Mouse (Mus musculus) kidney, embryonic 16.5 days (tissue): ENCODE measurements around the gene Nat10. TPM values are rescaled to one million over a fixed set of nuclear protein-coding genes. Genes with fewer than 3 reads are reported as not detected.

Experiments used
- ATAC-seq: fragments of 200-750 bp; cut with Nextera tagmentation; 2 replicates; pipeline ENCODE4 v1.8.0; 2017; ENCODE audit warnings: moderate TSS enrichment; ENCODE audit not compliant: low FRiP score, low TSS enrichment
- H3K27ac ChIP-seq: fragments of 300-500 bp; sonication (generic); 2 replicates; pipeline ENCODE4 v1.5.1; 2014; ENCODE audit warnings: low read length
- H3K27me3 ChIP-seq: fragments of 300-500 bp; sonication (generic); 2 replicates; pipeline ENCODE4 v1.6.1; 2014; ENCODE audit warnings: low read length, control low read depth, mixed read lengths; ENCODE audit not compliant: insufficient read depth
- H3K36me3 ChIP-seq: fragments of 300-500 bp; sonication (generic); 2 replicates; pipeline ENCODE4 v1.6.1; 2014; ENCODE audit warnings: low read length, control low read depth, mixed read lengths; ENCODE audit not compliant: insufficient read depth
- H3K4me1 ChIP-seq: fragments of 300-500 bp; sonication (generic); 2 replicates; pipeline ENCODE4 v1.6.1; 2014; ENCODE audit warnings: low read length, control low read depth, mixed read lengths; ENCODE audit not compliant: insufficient read depth
- H3K4me2 ChIP-seq: fragments of 300-500 bp; sonication (generic); replicated peaks from 2 replicates; pipeline ENCODE4 v1.6.1; 2014; ENCODE audit warnings: low read depth, low read length
- H3K4me3 ChIP-seq: fragments of 300-500 bp; sonication (generic); 2 replicates; pipeline ENCODE4 v1.5.1; 2014; ENCODE audit warnings: mild to moderate bottlenecking, low read length
- H3K9ac ChIP-seq: fragments of 300-500 bp; sonication (generic); replicated peaks from 2 replicates; pipeline ENCODE4 v1.6.1; 2014; ENCODE audit warnings: low read length
- H3K9me3 ChIP-seq: fragments of 300-500 bp; sonication (generic); 2 replicates; pipeline ENCODE4 v1.6.1; 2016; ENCODE audit warnings: low read length, control low read depth
- WGBS: fragments of 180-500 bp; shearing (Covaris S2); extraction: QIAGEN DNeasy Blood & Tissue Kit; methylation state at CpG from one replicate; pipeline ENCODE4 v1.1.7; 2014; 5-methylcytosine and 5-hydroxymethylcytosine counted together
- polyA plus RNA-seq: library from polyadenylated mRNA; unstranded; fragments of >200 nt; fragmentation: Nextera tagmentation; extraction: Ambion mirVana; gene quantifications from 2 replicates; pipeline ENCODE4 v1.2.1, GENCODE M21; 2015

Gene Nat10
- polyA plus RNA-seq, 1 experiment from 2014 or later, result 32.2 TPM

DNA sequence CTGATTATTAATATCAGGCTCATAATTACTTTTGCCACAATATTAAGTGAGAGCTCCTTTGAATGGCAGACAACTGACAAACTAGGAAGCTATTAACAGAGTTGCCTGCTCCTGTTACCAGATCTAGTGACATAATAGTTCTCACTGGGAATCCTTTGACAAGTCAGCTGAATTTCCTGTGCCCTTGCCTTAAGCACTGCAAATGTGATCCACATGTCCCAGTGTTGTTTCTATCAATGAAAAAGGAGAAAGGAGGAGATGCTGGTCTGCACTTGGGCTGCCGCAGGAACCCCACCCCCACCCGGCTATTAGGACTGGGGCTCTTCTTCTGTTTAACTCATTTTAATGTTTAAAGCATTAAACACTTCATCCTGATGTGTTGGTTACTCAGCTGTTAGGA is 84.3 kb downstream of the Nat10 start:
- Histone ChIP-seq H3K9ac (no peak overlapping the region), H3K4me2 (no peak overlapping the region), H3K4me1 (peaks cover 14% of the 10 kb centered on the region), H3K27me3 (no peaks in the 10 kb centered on the region), H3K27ac (no peak overlapping the region), H3K4me3 (no peak overlapping the region), H3K9me3 (no peaks in the 10 kb centered on the region), H3K36me3 (no peaks in the 10 kb centered on the region)
- no peak for ATAC-seq
- 36% methylated on average over 2 of the region's 2 CpGs for WGBS

- H3K4me3 ChIP-seq, result no peak overlapping the region
- no peak overlapping the region for H3K4me2 ChIP-seq
- H3K9ac ChIP-seq, result no peak overlapping the region
- H3K27ac ChIP-seq, result no peak overlapping the region
- ATAC-seq, result no peak
- no peaks in the 10 kb centered on the region for H3K36me3 ChIP-seq
- H3K9me3 ChIP-seq, result no peaks in the 10 kb centered on the region
- WGBS, result 64% methylated on average over 5 of the region's 5 CpGs
- no peaks in the 10 kb centered on the region for H3K27me3 ChIP-seq
- peaks cover 14% of the 10 kb centered on the region for H3K4me1 ChIP-seq
Measured at GRCm38 (mm10) chr2:103675391-103675790, 85.7 kb downstream of the Nat10 start.

GRCm38 (mm10) chr2:103673609-103674008 is 87.5 kb downstream of the Nat10 start:
- H3K4me3 ChIP-seq, result no peak overlapping the region
- H3K36me3 ChIP-seq, result no peaks in the 10 kb centered on the region
- H3K9me3 ChIP-seq, result no peaks in the 10 kb centered on the region
- H3K27ac ChIP-seq, result no peak overlapping the region
- no peak overlapping the region for H3K9ac ChIP-seq
- H3K4me2 ChIP-seq, result no peak overlapping the region
- H3K4me1 ChIP-seq, result peaks cover 20% of the 10 kb centered on the region
- 81% methylated on average over 4 of the region's 4 CpGs for WGBS
- H3K27me3 ChIP-seq, result no peaks in the 10 kb centered on the region
- no peak for ATAC-seq

DNA sequence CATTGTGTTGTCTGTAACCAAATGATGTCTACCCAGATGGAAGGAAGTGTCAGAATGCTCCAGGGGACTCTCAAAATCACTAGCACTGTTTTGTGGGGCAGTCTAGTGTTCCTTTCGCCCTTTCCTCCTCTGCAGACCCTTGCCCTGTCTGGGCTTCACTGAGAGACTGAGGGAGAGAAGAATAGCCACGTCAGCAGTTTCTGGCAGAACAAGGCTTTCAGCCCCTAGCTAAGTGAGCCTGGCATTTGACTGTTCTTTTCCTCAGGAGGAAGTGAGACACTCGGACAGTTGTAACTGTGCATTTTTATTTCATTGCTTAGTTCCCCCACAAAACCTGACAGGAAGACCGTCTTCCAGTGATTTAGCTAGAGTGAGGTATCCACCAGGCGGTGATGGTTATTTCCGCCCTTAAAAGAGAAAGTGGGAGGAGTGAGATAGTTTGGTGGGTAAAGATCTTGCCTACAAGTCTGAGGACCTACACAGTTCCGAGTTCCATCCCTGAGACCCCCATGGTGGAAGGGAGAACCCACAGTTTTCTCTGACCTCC is 88.4 kb downstream of the Nat10 start:
- Histone ChIP-seq H3K9me3 (no peaks in the 10 kb centered on the region), H3K36me3 (no peaks in the 10 kb centered on the region), H3K9ac (no peak overlapping the region), H3K4me1 (peaks cover 17% of the 10 kb centered on the region), H3K27me3 (no peaks in the 10 kb centered on the region), H3K27ac (no peak overlapping the region), H3K4me3 (no peak overlapping the region), H3K4me2 (no peak overlapping the region)
- no peak for ATAC-seq
- WGBS, result 58% methylated on average over 7 of the region's 7 CpGs

Other genes starting within 250 kb of the Nat10 start
- gene Abtb2, start 195.0 kb downstream of the Nat10 start, polyA plus RNA-seq, result 7.8 and 9.3 TPM in 2 replicates
- 324 and 325 TPM in 2 replicates for gene Caprin1, start 36.4 kb upstream of the Nat10 start, polyA plus RNA-seq
- 33.1 and 34.9 TPM in 2 replicates for gene Lmo2, start 196.7 kb upstream of the Nat10 start, polyA plus RNA-seq